Mouse (Mus musculus) E14TG2a.4 (cell line): ENCODE results near the gene Hebp1.

ENCODE experiments used
- CTCF ChIP-seq: conservative IDR thresholded peaks from 2 replicates; pipeline ENCODE4 v1.5.1; 2014; ENCODE audit warnings: low read length
- POU5F1 ChIP-seq: IDR thresholded peaks from 2 replicates; pipeline ENCODE4 v1.6.1; 2014; ENCODE audit warnings: low read length, borderline replicate concordance

DNA sequence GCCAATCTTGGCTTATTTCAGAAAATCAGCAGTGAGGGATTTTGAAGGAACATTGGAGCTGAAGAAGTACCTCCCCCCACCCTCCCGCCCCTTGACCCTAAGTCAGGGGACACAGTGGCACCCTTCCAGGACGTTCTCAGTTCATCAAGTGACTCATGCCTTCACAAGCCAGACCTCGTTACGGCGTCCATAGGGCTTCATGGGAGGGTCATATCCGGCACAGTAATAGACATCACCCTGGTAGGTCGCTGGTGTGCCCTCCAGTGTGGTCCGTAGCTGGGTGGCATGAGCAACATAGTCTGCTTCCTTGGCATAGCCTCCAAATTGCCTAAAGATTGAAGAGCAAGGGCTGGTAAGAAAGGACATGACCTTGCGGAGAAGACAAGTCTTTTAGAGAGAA, 60.1 kb downstream of the Hebp1 start:
- TF ChIP-seq CTCF: no peak
- TF ChIP-seq POU5F1: no peak
